ENCODE assay signal across 29 mouse cellular contexts in the genomic region with DNA sequence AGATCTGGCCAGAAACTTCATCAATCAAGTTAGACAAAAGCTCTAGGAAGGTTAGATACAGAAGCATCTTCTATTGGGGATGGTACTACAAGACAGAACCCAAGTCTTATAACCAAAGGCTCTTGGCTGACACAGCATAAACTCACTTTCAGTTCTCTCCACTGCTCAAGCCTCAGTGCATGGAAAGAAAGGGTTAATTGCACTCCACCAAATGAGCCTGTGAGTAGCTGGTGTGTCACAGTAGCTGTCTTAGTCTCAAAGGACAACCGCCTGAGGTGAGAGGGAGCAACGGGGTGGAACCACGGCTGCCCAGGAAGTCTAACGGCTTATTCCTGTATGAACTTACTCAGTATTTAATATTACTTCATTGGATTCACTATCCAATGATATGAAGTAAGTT. TPM values are rescaled to one million over a fixed set of nuclear protein-coding genes. Genes with fewer than 3 reads are reported as not detected.
DNase-seq lines count a peak whose midpoint lies in the region; ATAC-seq and TF ChIP-seq lines count a peak whose summit lies in the region.
"Had no signal": no experiment of that assay in that cellular context is flagged by ENCODE, and none has a peak within 500 bp of the region (broad histone marks: within the 10 kb centered on the region; RNA-seq: fewer than 3 reads in every experiment).

No protein-coding gene starts in this region.

- TF ChIP-seq CTCF in Patski (IDR thresholded peaks at IDR 0.05), result no peak
- no peak for TF ChIP-seq CTCF in heart, adult 2 months (IDR thresholded peaks at IDR 0.05)
- no peak for TF ChIP-seq CTCF in gastrocnemius, adult 2 months (IDR thresholded peaks at IDR 0.05)

- CTCF ChIA-PET in Patski (lab: Charles Lee), result interaction anchor here (1.3 to 1.9 kb wide), 4 partner anchors 11 to 54 kb away, joined by 3 to 10 read pairs (median 4); no protein-coding TSS in a partner anchor

- ATAC-seq in Patski, result peak; percentile 69
- ATAC-seq: forebrain, embryonic 14.5 days; hindbrain, postnatal 0 days; intestine, embryonic 16.5 days; midbrain, embryonic 15.5 days had no signal

- no peaks in the 10 kb centered on the region for H3K27me3 ChIP-seq in Patski
- no peaks in the 10 kb centered on the region for H3K27me3 ChIP-seq in heart, adult 2 months (ENCODE audit: control insufficient read depth, insufficient read depth, low read length)
- H3K27me3 ChIP-seq: embryonic facial prominence, embryonic 12.5 days; heart, embryonic 15.5 days; hindbrain, embryonic 12.5 days; liver, embryonic 13.5 days; midbrain, embryonic 15.5 days; neural tube, embryonic 15.5 days had no signal

- H3K9ac ChIP-seq in heart, adult 2 months (ENCODE audit: low read depth, low read length), result no peak overlapping the region
- H3K9ac ChIP-seq: embryonic facial prominence, embryonic 12.5 days; heart, embryonic 15.5 days; hindbrain, embryonic 12.5 days; liver, embryonic 13.5 days; midbrain, embryonic 15.5 days; neural tube, embryonic 15.5 days had no signal

- no peak overlapping the region for H3K27ac ChIP-seq in heart, adult 2 months
- no peak overlapping the region for H3K27ac ChIP-seq in gastrocnemius, adult 2 months
- H3K27ac ChIP-seq: embryonic facial prominence, embryonic 12.5 days; heart, embryonic 10.5 days; heart, embryonic 15.5 days; hindbrain, embryonic 12.5 days; hindbrain, postnatal 0 days; liver, embryonic 13.5 days; macrophage; midbrain, embryonic 15.5 days; neural tube, embryonic 15.5 days had no signal

- intact Hi-C loops in heart, adult 2 months (cut with DNase I), result no loop called here
- intact Hi-C loops in gastrocnemius, adult 2 months (cut with DNase I), result no loop called here

- DNase-seq in kidney, adult 9 months, result peak; percentile 13
- DNase-seq in kidney, adult 8-10 months, result no peak
- peak; percentile 55 for DNase-seq in A20 (ENCODE audit: low read depth, low spot score)
- DNase-seq in Patski (ENCODE audit: low read depth, low spot score), result no peak
- peak; percentile 21 for DNase-seq in induced T-regulatory cell, adult 2 months (ENCODE audit: low read depth)
- no peak for DNase-seq in heart, adult 2 months
- no peak for DNase-seq in frontal cortex, postnatal 10 days (ENCODE audit: low spot score in 2 of 2)
- DNase-seq in gastrocnemius, adult 2 months, result no peak
- DNase-seq: adrenal gland, adult 2 months; adrenal gland, postnatal 36 days; cerebellum, adult 18-20 months; cerebellum, postnatal 10 days; gastrocnemius, postnatal 10 days; left cerebral cortex, postnatal 4 days; liver, embryonic 13.5 days; lung, adult 2 months; lung, postnatal 10 days; right cerebral cortex, postnatal 4 days; thymus, postnatal 14 days had no signal

- H3K4me1 ChIP-seq in heart, adult 2 months (ENCODE audit: control insufficient read depth, insufficient read depth, low read length), result peaks cover 2% of the 10 kb centered on the region
- H3K4me1 ChIP-seq: embryonic facial prominence, embryonic 12.5 days; hindbrain, embryonic 12.5 days; midbrain, embryonic 15.5 days had no signal

- TF ChIP-seq EP300 in heart, adult 2 months (IDR thresholded peaks at IDR 0.05; ENCODE audit: insufficient read depth, low read depth, low read length), result no peak

- no peak for TF ChIP-seq POLR2A in heart, adult 2 months (IDR thresholded peaks at IDR 0.05; ENCODE audit: insufficient read depth, low read depth, low read length)

- POLR2A ChIA-PET in Patski (lab: Charles Lee), result no interaction called here

- in situ Hi-C loops in Patski (cut with MboI; ENCODE audit: low pct_unique_long_range_greater_than_20kb), result no loop called here

- H3K79me2 ChIP-seq in heart, adult 2 months (replicated peaks; ENCODE audit: control insufficient read depth, insufficient read depth, low read length), result peaks cover 8% of the 10 kb centered on the region

- peaks cover 2% of the 10 kb centered on the region; the same call in 1 of the 2 replicates for H3K36me3 ChIP-seq in heart, adult 2 months (ENCODE audit: control insufficient read depth, insufficient read depth, low read length)
- H3K36me3 ChIP-seq: embryonic facial prominence, embryonic 12.5 days; hindbrain, embryonic 12.5 days; midbrain, embryonic 15.5 days; neural tube, embryonic 15.5 days had no signal

- H3K4me3 ChIP-seq in heart, adult 2 months, result no peak overlapping the region
- H3K4me3 ChIP-seq in gastrocnemius, adult 2 months, result no peak overlapping the region
- H3K4me3 ChIP-seq: embryonic facial prominence, embryonic 12.5 days; heart, embryonic 10.5 days; heart, embryonic 15.5 days; hindbrain, embryonic 12.5 days; liver, embryonic 13.5 days; midbrain, embryonic 15.5 days; neural tube, embryonic 15.5 days had no signal

- WGBS in heart, adult 2 months, result 36% methylated on average over 4 of the region's 4 CpGs

RNA-seq across cellular contexts. Expression of a gene that starts 33.4 kb away (rescaled TPM):
- 68.5 TPM for polyA plus RNA-seq in Patski (2021)
- 10 to 100 TPM; 35.1 to 38.3 TPM for total RNA-seq in heart, adult 2 months (2021)
- 19.4 and 34.4 TPM in 2 replicates for polyA plus RNA-seq in heart, adult 2 months (2012; rRNA removed)
- 10 to 100 TPM; 36.7 to 40.0 TPM for total RNA-seq in gastrocnemius, adult 2 months (2021)

Comparison
In these comparisons a context has a peak if more than half of its experiments do, and no peak if none do; other contexts are left out.
1. DNase-seq: peak in kidney, adult 9 months (single experiment), A20 (single experiment) and induced T-regulatory cell, adult 2 months (single experiment); none in kidney, adult 8-10 months (0 of 2), Patski (single experiment), heart, adult 2 months (0 of 2), frontal cortex, postnatal 10 days (0 of 2) and gastrocnemius, adult 2 months (single experiment).